Mouse (Mus musculus) common myeloid progenitor, adult 5-6 weeks (primary cell): ENCODE results near the gene Mlycd. TPM values are rescaled to one million over a fixed set of nuclear protein-coding genes. Genes with fewer than 3 reads are reported as not detected.
"Not testable (repeated sequence)": the region's sequence is repeated elsewhere in the genome, so short reads cannot be mapped to it uniquely, and the experiment has no call there.

Experiments used
- ATAC-seq: replicated peaks from 2 replicates; pipeline ENCODE4 v1.8.0; 2016; ENCODE audit warnings: low read depth, mild to moderate bottlenecking, moderate TSS enrichment, inconsistent platforms; ENCODE audit not compliant: poor library complexity, severe bottlenecking
- total RNA-seq: library from RNA; stranded (forward); fragments of 200-1000, 187-1606 nt; gene quantifications from 2 replicates; pipeline ENCODE4 v1.2.3, GENCODE M21; 2017

The Mlycd gene
- 8.1 and 12.0 TPM in 2 replicates for total RNA-seq

DNA sequence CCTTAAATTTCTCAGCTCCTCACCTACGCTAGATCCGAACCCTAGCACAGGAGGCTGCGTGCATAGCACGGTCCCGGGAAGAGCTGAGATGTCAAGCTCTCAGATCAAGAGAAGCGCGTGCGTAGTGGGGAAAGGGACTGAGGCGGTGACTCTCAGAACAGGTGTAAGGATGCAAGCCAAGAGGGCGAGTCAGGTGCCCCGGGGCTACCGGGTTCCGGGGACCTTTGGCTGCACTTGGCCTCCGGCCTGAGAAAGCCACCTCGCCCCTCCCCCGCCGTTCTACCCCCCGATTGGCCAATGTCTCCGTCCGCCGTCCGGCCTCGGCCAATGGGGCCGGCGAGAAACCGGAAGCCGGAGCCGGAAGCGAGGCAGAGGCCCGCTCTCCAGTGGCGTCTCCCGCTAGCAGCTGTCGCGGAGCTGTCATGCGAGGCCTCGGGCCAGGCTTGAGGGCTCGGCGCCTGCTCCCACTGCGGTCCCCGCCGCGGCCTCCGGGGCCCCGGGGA is at the start of gene Mlycd:
Gene Mlycd (plus strand): TSS at position 355 of the 503 bp plus-strand sequence.
- peak; percentile 98 for ATAC-seq

DNA sequence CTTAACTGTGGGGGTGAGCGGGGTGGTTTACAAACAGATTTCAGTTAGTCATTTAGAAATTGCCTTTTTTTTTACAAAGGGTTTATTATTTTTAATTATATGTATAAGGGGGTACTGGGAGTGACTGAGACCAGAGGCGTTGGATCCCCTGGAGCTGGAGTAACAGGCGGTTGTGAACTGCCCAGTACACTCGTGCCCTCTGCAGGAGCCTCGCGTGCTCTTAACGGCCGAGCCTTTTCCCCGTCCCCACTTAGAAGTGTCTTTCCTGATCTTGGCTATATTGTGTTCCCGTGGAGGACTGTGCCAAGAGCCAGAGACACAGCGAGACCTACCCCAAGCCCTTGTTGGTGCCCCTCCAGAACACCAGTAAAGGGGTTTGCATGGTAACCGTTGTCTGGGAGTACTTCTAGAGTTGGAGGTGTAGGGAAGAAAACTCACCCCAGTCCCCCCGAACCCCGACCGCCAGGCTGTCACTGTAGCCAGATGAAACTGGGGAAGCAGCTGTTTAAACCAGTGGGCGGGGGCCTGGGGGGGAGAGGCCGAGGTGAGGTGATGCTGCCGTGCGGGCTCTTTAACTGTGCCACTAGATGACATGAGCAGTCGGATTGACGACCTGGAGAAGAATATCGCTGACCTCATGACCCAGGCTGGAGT is 49.5 kb upstream of the Mlycd start:
- ATAC-seq, result 0 out of 2 replicates have a peak, but pooled peaks have one; percentile 9

DNA sequence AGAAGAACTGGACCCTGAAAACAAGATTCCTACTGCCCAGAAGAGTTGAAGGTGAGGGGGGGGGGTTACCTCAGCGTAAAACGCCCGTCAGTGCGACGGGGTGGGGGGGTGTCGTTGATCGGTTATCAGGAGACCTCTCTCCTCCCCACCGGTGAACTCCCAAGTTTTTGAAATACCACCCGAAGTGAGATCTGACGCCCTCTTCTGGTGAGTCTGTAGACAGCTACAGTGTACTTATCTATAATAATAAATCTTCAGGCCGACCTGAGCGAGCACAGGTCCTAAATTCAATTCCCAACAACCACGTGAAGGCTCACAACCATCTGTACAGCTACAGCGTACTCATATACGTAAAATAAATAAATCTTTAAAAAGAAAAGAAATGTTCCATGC is 49.0 kb upstream of the Mlycd start:
- no peak for ATAC-seq

DNA sequence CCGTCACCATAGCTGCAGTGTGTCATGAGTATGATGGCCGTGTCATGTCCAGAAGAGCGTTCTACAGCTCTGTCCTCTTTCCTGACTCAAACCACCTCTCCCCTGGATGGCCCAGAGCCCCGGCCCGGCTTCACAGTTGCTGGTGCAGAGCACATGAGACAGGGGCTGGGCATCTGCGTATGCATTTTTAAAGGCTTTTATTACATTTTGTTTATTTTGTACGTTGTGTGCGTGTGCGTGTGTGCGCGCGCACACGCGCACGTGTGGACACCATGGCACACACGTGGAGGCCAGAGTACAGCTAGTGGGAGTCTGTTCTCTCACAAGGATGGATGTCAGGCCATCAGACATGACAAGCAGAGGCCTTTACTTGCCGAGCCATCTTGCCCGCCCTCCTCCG is 43.0 kb upstream of the Mlycd start:
- no peak for ATAC-seq

DNA sequence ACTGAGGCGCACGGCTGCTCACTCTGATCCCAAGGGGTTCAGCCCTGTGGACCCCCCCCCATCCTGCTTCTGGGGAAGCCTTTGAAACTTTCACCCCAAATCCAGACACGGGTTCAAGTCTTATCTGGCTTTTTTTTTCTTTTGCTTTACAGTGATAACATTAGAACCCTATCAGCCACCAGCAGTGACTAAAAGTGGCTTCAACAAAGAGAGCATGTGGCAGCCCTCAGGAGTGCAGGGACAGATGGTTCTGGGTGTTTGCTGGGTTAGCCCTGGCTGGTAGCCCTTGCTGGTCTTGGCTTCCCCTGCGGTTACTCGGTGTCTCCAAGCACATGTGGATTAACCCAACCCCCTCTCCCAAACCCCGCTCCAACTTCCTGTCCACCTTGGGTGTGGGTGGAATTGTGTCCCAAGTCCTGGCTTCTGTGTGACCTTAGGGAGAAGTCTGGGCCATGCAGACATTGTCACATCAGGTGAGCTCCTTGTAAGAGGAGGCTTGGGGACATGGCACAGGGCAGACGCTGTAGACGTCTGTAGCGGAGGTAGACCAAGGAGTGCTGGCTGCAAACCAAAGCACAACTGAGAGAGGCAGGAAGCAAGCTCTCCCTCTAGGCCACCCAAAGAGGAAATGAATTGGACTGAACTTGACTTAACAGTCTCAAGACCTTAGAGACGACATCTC is 41.6 kb upstream of the Mlycd start:
- ATAC-seq, result peak; percentile 82

DNA sequence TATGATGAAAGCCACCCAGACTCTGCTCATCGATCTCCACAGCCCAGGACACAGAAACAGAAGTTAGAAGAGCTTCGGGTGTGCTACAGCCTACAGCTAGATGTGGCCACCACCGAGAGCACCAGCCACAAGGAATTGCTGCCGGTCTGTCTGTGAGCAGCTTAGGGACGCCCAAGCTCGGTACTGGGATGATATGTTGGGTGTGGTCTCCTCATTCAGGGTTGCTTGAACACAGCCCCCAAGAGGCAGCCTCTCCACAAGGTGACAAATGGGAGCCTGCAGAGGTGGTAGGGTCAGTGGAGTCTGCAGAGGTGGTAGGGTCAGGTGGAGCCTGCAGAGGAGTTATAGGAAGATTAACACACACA is 41.0 kb upstream of the Mlycd start:
- ATAC-seq, result no peak

DNA sequence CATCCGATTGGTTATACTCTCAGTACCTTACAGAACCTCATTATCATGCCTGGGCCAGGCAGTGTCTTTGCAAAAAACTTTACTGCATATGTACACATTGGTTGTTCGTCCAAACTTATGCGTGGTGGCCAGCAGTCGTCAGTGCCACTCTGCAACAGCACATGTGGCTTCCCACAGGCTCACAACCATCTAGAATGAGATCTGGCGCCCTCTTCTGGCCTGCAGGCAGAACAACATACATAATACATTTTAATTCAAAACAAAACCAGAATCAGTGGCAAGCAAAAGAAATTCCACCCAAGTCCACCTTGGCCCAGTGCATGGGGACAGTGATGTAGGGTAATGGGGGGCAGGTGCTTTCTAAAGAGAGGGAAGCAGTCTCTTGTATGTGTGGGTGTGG is 38.0 kb upstream of the Mlycd start:
- ATAC-seq, result not testable (repeated sequence)

DNA sequence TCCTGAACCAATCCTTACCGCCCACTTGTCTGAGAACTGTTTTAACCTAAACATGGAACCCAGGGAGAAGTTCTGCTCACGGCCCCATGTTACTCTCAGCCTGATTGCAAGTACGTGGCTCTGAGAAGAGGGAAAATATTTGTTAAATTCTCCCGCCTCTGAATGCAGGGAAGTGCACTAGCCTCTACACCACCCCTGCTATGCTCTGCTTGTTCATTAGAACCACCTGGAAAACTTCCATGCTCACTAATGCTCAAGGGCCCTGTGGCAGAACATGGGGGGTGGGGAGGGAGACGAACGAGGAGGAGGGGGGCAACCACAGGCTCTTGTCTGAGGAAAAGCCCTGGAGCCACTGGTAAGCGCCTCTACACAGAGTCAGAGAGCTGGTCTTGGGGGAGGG is 36.5 kb upstream of the Mlycd start:
- no peak for ATAC-seq

DNA sequence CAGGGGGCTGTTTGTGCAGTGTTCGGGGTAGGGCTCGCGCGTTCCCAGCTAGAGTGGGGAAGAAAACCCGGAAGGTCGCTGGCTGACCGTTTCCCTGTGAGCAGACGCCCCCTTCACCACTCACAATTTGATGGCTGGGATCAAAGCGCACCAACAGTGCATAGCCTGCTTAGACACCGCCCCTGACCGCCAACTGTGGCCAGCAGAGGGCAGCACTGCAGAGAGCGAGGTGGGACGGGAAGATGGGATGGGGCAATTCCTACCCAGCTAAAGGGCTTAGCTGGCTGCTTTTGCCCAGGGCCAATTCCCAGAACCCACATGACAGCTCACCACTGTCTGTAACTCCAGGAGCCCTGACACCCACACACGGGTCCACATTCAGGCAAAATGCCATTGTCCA is 35.8 kb upstream of the Mlycd start:
- ATAC-seq, result peak; percentile 71

DNA sequence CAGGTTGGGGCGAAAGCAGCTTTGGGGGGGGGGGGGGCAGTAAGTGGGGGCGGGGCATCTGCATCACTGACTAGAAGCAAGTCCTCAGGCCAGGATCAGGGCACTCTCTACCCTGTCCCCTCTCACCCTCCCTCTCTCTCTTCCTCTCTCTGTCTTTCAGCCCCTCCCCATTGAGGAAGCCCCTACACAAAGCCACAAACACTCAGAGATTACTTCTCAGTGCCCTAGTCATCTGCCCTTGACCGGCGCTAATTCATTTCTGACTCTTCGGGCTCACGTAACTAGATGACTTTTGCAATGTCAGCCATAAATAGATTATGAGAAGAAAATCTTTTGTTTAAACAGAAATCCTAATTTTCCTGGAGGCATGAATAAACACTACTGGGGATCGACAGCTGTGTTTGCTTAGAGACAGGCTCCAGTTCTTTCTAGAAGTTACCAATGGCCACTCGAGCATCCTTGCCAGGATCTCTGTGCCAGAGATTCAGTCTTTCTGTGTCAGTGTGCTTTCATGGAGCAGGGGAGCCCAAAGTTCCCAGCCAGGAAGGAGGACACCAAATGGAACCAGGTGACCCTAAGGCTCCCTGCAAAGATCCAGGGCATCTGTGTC is 33.9 kb upstream of the Mlycd start:
- no peak for ATAC-seq

DNA sequence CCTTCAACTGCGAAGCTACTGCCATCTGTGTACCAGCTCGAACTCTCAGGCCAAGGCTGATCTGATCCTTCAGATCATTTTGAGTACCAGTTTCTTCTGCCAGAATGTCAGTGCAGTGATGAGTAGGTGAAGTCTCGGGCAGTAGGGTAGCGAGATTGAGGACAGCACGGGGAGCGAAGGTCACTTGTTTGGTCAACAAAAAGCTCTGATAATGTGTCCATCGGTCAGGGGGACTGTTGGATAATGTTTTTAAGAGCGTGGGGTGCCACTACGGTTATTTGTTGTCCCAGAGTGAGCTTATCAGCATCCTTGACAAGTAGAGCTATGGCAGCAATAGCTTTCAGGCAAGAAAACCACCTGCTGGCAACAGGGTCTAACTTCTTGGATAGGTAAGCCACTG is 20.0 kb upstream of the Mlycd start:
- ATAC-seq, result not testable (repeated sequence)

DNA sequence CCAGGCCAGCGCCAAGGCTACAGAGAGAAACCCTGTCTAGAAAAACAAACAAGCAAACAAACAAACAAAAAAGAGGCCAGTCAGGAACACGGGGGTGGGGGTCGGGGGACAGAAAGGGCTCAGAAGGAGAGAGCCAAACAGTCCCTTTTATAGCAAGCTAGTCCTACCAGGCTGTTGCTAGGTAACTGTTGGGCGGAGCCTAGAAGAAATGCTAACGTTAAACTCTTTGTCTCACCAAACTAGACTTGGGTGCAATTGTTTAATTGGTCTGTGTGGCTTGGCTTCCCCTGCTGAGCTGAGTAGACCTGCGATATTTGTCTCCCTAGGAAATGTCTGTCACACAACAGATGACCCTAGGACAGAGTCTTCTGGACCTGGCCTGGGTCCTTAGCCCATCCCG is 16.2 kb upstream of the Mlycd start:
- ATAC-seq, result no peak

DNA sequence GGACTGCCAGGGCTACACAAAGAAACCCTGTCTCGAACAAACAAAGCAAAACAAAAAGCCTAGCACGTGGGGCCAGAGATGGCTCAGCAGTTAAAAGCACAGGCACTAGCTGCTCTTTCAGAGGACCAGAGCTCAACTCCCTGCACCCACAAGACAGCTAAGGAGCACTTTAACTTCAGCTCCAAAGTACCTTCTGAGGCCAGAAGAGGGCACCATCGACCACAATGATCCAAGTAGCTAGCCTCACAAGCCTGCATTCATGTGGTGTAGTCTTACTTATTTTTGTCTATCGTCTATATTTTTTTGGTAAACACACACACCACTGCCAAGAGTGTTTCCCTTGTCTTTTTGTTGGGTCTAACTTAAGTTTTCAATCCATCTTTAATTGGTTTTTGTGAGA is 14.1 kb upstream of the Mlycd start:
- peak; percentile 81 for ATAC-seq

DNA sequence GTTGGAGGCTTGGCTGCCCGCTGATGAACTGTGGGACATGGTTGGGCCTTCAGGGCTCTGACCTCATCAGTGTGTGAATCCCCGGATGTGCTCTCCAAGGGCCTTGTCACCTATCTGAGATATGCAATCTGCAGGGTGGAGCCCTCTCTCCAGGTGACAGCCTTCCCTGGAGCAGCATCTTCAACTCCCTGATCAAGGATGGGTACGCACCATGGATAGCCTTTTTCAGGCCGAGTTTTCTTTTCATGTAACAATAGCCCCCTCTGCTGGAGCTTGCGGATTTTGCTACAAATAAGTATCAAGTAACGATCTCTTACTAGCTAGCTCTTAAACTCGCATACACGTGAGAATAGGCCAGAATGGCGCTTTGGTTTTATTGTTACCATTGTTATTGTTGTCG is 10.2 kb upstream of the Mlycd start:
- ATAC-seq, result peak; percentile 74

DNA sequence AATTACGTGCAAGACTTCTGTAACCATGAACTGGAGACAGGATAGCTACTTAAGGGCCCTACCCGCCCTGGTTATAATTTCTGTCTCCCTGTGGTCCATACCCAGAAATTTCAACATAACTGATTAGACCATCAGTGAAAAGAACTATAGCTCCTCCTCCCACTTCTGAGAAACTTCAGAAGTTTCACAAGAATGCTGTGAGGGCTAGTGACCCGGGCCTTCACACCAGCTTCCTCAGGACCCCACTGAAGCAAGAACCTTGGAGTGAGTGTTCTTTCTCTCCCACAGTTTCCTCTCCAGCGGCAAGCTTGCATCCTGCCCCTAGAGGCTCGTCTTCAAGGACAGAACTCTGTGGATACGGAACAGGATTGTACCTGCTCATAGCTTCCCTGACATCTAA is 8.8 kb upstream of the Mlycd start:
- ATAC-seq, result peak; percentile 47; the same call in 1 of the 2 replicates

DNA sequence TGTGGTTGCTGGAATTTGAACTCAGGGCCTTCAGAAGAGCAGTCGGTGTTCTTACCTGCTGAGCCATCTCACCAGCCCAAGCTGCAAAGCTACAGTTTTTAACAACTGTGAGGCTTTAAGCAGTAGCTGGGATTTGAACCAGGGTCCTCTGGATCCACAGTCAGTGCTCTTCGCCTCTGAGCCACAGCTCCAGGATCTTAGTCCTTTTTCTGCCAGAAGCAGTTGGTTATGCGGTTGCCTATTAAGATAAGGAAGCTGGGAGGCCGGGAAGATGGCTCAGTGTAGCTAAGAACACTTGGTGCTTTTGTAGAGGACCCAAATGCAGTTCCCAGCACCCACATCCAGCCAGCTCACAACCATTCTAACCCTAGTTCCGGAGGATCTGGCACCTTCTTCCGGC is 7.7 kb upstream of the Mlycd start:
- ATAC-seq, result no peak

DNA sequence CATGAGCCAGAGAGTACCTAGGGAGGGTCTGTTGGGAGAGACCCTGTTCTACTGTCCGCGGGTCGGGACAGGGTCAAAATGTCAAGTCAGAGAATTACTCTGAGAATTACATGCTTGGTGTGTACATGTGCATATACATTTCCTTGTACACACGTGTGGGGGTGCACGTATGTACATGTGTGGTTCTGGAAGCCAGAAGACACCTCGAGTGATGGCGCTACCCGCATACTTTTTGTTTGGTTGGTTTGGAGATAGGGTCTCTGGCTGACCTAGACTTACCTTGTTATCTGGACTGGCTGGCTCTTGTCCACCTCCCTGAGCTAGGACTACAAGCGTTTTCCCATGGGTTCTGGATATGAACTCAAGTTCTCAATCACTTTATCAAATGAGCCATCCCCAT is 581 bp upstream of the Mlycd start:
- ATAC-seq, result peak; percentile 13; the same call in 1 of the 2 replicates

DNA sequence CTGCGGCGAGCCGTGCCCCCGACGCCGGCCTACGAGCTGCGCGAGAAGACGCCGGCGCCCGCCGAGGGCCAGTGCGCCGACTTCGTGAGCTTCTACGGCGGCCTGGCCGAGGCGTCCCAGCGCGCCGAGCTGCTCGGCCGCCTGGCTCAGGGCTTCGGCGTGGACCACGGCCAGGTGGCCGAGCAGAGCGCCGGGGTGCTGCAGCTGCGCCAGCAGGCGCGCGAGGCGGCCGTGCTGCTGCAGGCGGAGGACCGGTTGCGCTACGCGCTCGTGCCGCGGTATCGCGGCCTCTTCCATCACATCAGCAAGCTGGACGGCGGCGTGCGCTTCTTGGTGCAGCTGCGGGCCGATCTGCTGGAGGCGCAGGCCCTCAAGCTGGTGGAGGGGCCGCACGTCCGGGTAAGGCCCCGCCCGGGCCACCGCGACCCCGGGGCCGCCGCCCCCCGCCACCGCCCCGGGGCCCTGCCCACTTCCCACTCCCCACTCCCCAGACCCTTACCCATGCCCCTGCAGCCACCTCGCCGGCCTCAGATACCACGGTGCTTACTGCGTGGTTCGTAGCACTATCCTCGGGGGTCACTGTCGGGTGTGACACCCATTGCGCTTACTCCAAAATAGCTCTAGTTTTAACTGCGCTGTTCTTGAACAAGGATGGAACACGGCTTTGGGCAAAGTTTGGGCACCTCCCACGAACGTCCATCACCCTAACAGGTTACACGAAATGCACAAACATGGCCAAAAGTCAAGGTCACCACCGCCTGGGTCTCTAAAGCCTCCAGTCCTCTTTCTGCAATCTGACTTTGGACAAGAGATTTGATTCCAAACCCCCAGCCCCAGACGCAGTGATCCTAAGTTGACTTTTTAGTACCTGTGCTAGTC is 633 bp downstream of the Mlycd start:
- ATAC-seq, result no peak

DNA sequence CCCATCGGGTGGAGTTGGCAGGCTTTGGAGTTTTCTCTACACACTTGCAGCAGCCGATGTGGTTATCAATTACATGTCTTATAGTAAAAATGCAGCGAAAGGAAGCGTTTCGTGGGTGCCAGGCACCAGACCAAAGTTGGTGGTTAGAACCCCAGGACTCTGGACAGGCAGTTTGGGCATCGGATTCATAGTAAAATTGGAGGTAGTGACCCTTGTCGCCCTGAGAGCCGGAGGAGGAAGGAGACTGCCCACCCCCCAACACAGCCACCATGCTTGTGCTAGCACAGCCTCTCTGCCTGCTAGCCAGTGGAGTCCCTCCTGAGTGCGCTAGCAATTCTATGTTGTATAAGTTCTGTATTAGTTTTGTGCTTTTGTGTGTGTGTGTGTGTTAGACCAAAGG is 3.9 kb downstream of the Mlycd start:
- no peak for ATAC-seq

DNA sequence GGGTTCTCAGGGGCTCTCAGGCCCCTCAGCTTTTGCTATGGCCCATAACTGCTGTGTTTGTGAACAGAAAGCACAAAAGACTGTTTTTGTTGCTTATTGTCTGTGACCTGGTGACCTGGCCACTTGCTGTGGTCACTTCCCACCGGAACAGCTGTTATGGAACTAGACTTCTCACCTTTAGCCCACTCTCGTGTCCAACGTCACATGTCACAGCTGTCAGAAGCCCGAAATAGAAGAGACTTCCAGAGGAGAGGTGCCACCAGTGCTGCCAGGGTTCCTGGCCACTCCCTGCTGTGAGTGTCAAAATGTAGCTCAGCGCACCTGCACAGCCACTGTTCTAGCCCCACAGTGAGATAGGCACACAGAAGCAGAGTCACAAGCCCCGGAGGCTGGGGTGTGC is 4.6 kb downstream of the Mlycd start:
- ATAC-seq, result no peak
